Mouse (Mus musculus): ENCODE measurements around the gene Zfp292. TPM values are rescaled to one million over a fixed set of nuclear protein-coding genes. Genes with fewer than 3 reads are reported as not detected.

The Zfp292 gene
- polyA plus RNA-seq, 1 experiment from 2014 or later, result 25.1 TPM

GRCm38 (mm10) chr4:34872896-34873495, 9.8 kb downstream of the Zfp292 start:
- 0 out of 2 replicates have a peak overlapping the region, but pooled peaks have one; percentile 16 for H3K27ac ChIP-seq (ENCODE audit: low read depth)

DNA sequence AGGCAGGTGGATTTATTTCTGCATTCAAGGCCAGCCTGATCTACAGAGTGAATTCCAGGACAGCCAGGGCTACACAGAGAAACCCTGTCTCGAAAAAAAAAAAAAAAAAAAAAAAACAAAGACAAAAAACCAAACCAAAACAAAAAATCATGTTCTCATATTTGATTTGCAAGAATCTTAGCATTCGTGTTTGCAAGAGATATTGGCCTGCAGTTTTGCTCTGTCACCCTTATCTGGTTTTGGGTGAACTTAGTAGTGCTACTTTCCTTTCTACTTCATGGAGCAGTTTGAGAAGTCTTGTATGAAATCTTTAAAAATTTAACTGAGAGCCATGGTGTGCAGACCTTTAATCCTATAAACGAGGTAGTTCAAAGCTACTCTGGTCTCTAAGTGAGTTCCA, 12.9 kb downstream of the Zfp292 start:
- Histone ChIP-seq H3K4me1 (replicated peaks; ENCODE audit: control insufficient read depth, insufficient read depth, low read length) (peaks cover 9% of the 10 kb centered on the region; the same call in 1 of the 2 replicates), H3K4me2 (ENCODE audit: low read length) (no peak overlapping the region), H3K36me3 (ENCODE audit: control insufficient read depth, insufficient read depth, low read length) (no peaks in the 10 kb centered on the region), H3K4me3 (ENCODE audit: low read depth, low read length) (no peak overlapping the region), H3K27ac (ENCODE audit: low read depth) (no peak overlapping the region), H3K27me3 (replicated peaks; ENCODE audit: control insufficient read depth, insufficient read depth, low read length) (no peaks in the 10 kb centered on the region), H3K9me3 (ENCODE audit: control insufficient read depth, low read length) (no peaks in the 10 kb centered on the region), H3K9ac (ENCODE audit: low read length) (no peak overlapping the region)
- DNase-seq (ENCODE audit: low spot score) (no peak), ATAC-seq (replicated peaks; ENCODE audit: low FRiP score, low TSS enrichment, low read depth) (no peak)
- WGBS, result 82% methylated on average over 3 of the region's 3 CpGs

More at GRCm38 (mm10) chr4:34872896-34873495, 9.8 kb downstream of the Zfp292 start:
- H3K9me3 ChIP-seq (ENCODE audit: control insufficient read depth, low read length), result no peaks in the 10 kb centered on the region
- no peak overlapping the region for H3K4me3 ChIP-seq (ENCODE audit: low read depth, low read length)
- H3K27me3 ChIP-seq (replicated peaks; ENCODE audit: control insufficient read depth, insufficient read depth, low read length), result no peaks in the 10 kb centered on the region
- 80% methylated on average over 4 of the region's 4 CpGs for WGBS
- peaks cover 12% of the 10 kb centered on the region for H3K36me3 ChIP-seq (ENCODE audit: control insufficient read depth, insufficient read depth, low read length)
- 0 out of 2 replicates have a peak, but pooled peaks have one; percentile 36 for ATAC-seq (replicated peaks; ENCODE audit: low FRiP score, low TSS enrichment, low read depth)
- no peak for DNase-seq (ENCODE audit: low spot score)
- no peak overlapping the region for H3K9ac ChIP-seq (ENCODE audit: low read length)
- peaks cover 9% of the 10 kb centered on the region; the same call in 1 of the 2 replicates for H3K4me1 ChIP-seq (replicated peaks; ENCODE audit: control insufficient read depth, insufficient read depth, low read length)
- no peak overlapping the region for H3K4me2 ChIP-seq (ENCODE audit: low read length)

DNA sequence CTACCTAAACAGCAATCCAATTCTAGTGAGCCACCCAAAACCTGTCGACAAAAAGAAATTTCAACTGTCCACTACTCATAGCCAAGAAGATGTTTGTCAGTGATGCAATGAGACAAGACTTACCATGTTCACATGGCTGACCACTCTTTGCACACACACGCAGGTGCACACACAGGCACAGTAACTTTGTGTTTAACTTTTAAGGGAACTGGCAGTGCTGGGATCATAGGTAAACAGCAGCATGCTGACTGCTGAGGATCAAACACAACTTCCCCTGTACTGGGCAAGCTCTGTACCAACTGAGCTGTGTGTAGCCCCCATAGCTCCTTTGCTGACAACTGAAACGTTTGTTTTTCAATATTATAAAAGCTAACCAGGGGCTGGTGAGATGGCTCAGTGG, 21.3 kb downstream of the Zfp292 start:
- Histone ChIP-seq H3K9ac (ENCODE audit: low read length) (no peak overlapping the region), H3K36me3 (ENCODE audit: control insufficient read depth, insufficient read depth, low read length) (no peaks in the 10 kb centered on the region), H3K27me3 (replicated peaks; ENCODE audit: control insufficient read depth, insufficient read depth, low read length) (no peaks in the 10 kb centered on the region), H3K4me1 (replicated peaks; ENCODE audit: control insufficient read depth, insufficient read depth, low read length) (no peaks in the 10 kb centered on the region), H3K9me3 (ENCODE audit: control insufficient read depth, low read length) (no peaks in the 10 kb centered on the region), H3K4me2 (ENCODE audit: low read length) (no peak overlapping the region), H3K4me3 (ENCODE audit: low read depth, low read length) (no peak overlapping the region), H3K27ac (ENCODE audit: low read depth) (no peak overlapping the region)
- ATAC-seq (replicated peaks; ENCODE audit: low FRiP score, low TSS enrichment, low read depth) (no peak), DNase-seq (ENCODE audit: low spot score) (no peak)
- 83% methylated on average over 3 of the region's 3 CpGs for WGBS

DNA sequence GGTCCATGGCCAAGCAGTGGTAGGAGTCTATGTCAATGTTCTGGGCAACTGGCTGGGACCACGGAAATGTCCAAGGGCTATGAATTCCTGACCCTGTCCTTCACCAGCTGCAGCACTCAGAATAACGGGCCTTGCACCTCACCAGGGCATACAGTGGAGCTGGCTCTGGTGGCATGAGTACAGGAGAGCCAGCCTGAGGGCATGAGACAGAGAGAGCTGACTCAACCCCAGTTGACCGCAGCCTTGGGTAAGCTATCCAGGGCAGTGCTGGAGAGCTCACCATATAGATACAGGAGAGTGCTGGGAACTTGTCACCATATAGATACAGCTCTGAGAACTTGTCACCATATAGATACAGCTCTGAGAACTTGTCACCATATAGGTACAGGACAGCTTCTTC, 23.3 kb downstream of the Zfp292 start:
- H3K9ac ChIP-seq (ENCODE audit: low read length), result no peak overlapping the region
- 93% methylated on average over 3 of the region's 3 CpGs for WGBS
- H3K4me2 ChIP-seq (ENCODE audit: low read length), result no peak overlapping the region
- DNase-seq (ENCODE audit: low spot score), result no peak
- H3K27me3 ChIP-seq (replicated peaks; ENCODE audit: control insufficient read depth, insufficient read depth, low read length), result no peaks in the 10 kb centered on the region
- no peaks in the 10 kb centered on the region for H3K4me1 ChIP-seq (replicated peaks; ENCODE audit: control insufficient read depth, insufficient read depth, low read length)
- peaks cover 2% of the 10 kb centered on the region; the same call in 1 of the 2 replicates for H3K36me3 ChIP-seq (ENCODE audit: control insufficient read depth, insufficient read depth, low read length)
- no peak overlapping the region for H3K4me3 ChIP-seq (ENCODE audit: low read depth, low read length)
- H3K27ac ChIP-seq (ENCODE audit: low read depth), result no peak overlapping the region
- no peak for ATAC-seq (replicated peaks; ENCODE audit: low FRiP score, low TSS enrichment, low read depth)
- H3K9me3 ChIP-seq (ENCODE audit: control insufficient read depth, low read length), result peaks cover 1% of the 10 kb centered on the region; the same call in 1 of the 2 replicates

DNA sequence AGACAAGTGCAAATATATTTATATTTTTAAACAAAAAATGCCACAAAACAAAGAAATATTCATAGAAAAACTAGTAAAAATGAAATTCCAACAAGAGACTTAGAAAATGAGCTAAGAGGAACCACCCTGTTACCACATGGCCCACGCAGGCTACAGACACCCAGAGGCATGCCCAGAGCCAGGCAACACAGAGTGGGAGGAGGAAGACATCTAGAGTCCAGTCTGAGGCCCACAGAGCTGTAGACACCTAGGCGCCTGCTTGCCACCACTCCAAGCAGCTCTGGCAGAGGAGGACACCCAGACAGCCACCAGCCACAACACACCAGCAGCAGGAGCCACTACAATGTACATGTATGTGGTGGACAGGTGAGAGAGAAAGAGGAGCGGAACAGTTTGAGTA, 23.9 kb downstream of the Zfp292 start:
- no peaks in the 10 kb centered on the region for H3K4me1 ChIP-seq (replicated peaks; ENCODE audit: control insufficient read depth, insufficient read depth, low read length)
- ATAC-seq (replicated peaks; ENCODE audit: low FRiP score, low TSS enrichment, low read depth), result no peak

DNA sequence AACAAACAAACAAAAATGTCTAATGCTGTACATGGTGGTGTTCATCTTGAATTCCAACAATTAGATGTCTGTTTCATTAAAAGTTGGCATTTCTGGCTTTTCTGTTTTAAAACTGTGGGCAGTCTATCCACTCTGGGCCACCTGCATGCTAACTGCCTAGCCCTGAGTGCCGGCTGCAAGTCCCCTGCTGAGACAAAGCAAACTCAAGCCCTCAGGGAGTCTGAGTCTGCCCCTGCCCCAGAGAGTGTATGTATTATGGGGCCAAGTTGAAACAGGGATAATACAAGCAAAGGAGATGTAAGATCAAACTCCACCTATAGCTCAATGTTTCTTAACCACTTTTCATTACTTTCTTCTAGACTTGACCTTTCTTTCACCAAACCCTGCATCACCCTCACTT, 26.8 kb downstream of the Zfp292 start:
- Histone ChIP-seq H3K4me1 (replicated peaks; ENCODE audit: control insufficient read depth, insufficient read depth, low read length) (no peaks in the 10 kb centered on the region), H3K9ac (ENCODE audit: low read length) (no peak overlapping the region)
- 63% methylated on average over 1 of the region's 1 CpGs for WGBS

More for the DNA sequence above, 23.9 kb downstream of the Zfp292 start:
- Histone ChIP-seq H3K27ac (ENCODE audit: low read depth) (no peak overlapping the region), H3K9ac (ENCODE audit: low read length) (no peak overlapping the region), H3K36me3 (ENCODE audit: control insufficient read depth, insufficient read depth, low read length) (peaks cover 7% of the 10 kb centered on the region; the same call in 1 of the 2 replicates), H3K27me3 (replicated peaks; ENCODE audit: control insufficient read depth, insufficient read depth, low read length) (no peaks in the 10 kb centered on the region), H3K9me3 (ENCODE audit: control insufficient read depth, low read length) (peaks cover 5% of the 10 kb centered on the region; the same call in 1 of the 2 replicates), H3K4me2 (ENCODE audit: low read length) (no peak overlapping the region), H3K4me3 (ENCODE audit: low read depth, low read length) (no peak overlapping the region)
- WGBS, result 89% methylated on average over 3 of the region's 3 CpGs
- no peak for DNase-seq (ENCODE audit: low spot score)

DNA sequence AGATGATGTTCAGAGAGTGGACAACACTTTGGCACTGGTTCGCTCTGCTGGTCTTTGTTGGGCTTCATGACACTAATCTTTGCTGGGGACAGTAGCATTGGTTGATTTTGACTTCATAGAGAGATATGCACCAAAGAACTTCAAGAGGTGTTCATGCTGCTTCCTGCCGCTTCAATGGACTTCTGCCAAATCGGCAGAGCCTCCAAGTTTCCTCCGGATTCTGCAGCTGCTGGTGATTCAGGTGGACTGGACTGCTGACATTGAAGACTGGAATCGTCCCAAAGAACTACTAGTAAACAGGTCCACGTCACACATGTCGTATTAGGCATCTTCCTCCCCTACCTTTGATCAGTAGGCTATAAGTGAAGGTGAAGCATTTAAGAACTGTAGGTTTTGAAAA, 30.7 kb downstream of the Zfp292 start:
- H3K36me3 ChIP-seq (ENCODE audit: control insufficient read depth, insufficient read depth, low read length), result peaks cover 24% of the 10 kb centered on the region
- no peak overlapping the region for H3K9ac ChIP-seq (ENCODE audit: low read length)
- no peaks in the 10 kb centered on the region for H3K4me1 ChIP-seq (replicated peaks; ENCODE audit: control insufficient read depth, insufficient read depth, low read length)
- no peak for DNase-seq (ENCODE audit: low spot score)
- no peak for ATAC-seq (replicated peaks; ENCODE audit: low FRiP score, low TSS enrichment, low read depth)
- 95% methylated on average over 7 of the region's 7 CpGs for WGBS
- H3K4me2 ChIP-seq (ENCODE audit: low read length), result no peak overlapping the region
- H3K9me3 ChIP-seq (ENCODE audit: control insufficient read depth, low read length), result peaks cover 5% of the 10 kb centered on the region; the same call in 1 of the 2 replicates
- H3K27ac ChIP-seq (ENCODE audit: low read depth), result no peak overlapping the region
- H3K4me3 ChIP-seq (ENCODE audit: low read depth, low read length), result no peak overlapping the region
- H3K27me3 ChIP-seq (replicated peaks; ENCODE audit: control insufficient read depth, insufficient read depth, low read length), result no peaks in the 10 kb centered on the region

More for the DNA sequence above, 26.8 kb downstream of the Zfp292 start:
- Histone ChIP-seq H3K4me2 (ENCODE audit: low read length) (no peak overlapping the region), H3K9me3 (ENCODE audit: control insufficient read depth, low read length) (peaks cover 5% of the 10 kb centered on the region; the same call in 1 of the 2 replicates), H3K27ac (ENCODE audit: low read depth) (no peak overlapping the region), H3K27me3 (replicated peaks; ENCODE audit: control insufficient read depth, insufficient read depth, low read length) (no peaks in the 10 kb centered on the region), H3K36me3 (ENCODE audit: control insufficient read depth, insufficient read depth, low read length) (peaks cover 24% of the 10 kb centered on the region), H3K4me3 (ENCODE audit: low read depth, low read length) (no peak overlapping the region)
- ATAC-seq (replicated peaks; ENCODE audit: low FRiP score, low TSS enrichment, low read depth) (no peak), DNase-seq (ENCODE audit: low spot score) (no peak)

DNA sequence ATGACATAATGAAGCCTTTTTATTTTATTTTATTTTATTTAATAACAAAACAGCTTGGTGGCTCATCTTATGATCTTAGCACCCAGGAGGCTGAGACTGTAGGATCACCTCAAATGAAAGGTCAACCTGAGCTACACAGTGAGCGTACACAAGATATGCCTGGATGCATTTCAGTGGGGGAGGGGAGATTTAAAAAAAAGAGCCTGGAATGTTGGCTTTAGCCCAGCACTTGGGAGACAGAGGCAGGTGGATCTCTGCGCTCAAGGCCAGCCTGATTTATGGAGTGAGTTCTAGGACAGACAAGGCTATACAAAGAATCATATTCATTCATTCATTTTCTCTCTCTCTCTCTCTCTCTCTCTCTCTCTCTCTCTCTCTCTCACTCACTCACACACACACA, 32.6 kb downstream of the Zfp292 start:
- no peak overlapping the region for H3K27ac ChIP-seq (ENCODE audit: low read depth)
- peaks cover 5% of the 10 kb centered on the region; the same call in 1 of the 2 replicates for H3K9me3 ChIP-seq (ENCODE audit: control insufficient read depth, low read length)
- no peaks in the 10 kb centered on the region for H3K27me3 ChIP-seq (replicated peaks; ENCODE audit: control insufficient read depth, insufficient read depth, low read length)
- no peaks in the 10 kb centered on the region for H3K4me1 ChIP-seq (replicated peaks; ENCODE audit: control insufficient read depth, insufficient read depth, low read length)
- H3K9ac ChIP-seq (ENCODE audit: low read length), result no peak overlapping the region
- H3K4me2 ChIP-seq (ENCODE audit: low read length), result no peak overlapping the region
- WGBS, result 89% methylated on average over 2 of the region's 2 CpGs
- peaks cover 24% of the 10 kb centered on the region for H3K36me3 ChIP-seq (ENCODE audit: control insufficient read depth, insufficient read depth, low read length)
- DNase-seq (ENCODE audit: low spot score), result no peak
- no peak overlapping the region for H3K4me3 ChIP-seq (ENCODE audit: low read depth, low read length)
- ATAC-seq (replicated peaks; ENCODE audit: low FRiP score, low TSS enrichment, low read depth), result no peak

Data from intestine, embryonic 14.5 days (tissue).